Mouse (Mus musculus) lung, postnatal 0 days (tissue): ENCODE data around the gene Cda.

Experiments
- CTCF ChIP-seq: IDR thresholded peaks from 2 replicates; pipeline ENCODE4 v1.5.1; 2016; ENCODE audit warnings: antibody characterized with exemption, mild to moderate bottlenecking
- EP300 ChIP-seq: IDR thresholded peaks from 2 replicates; pipeline ENCODE4 v1.6.1; 2016; ENCODE audit warnings: antibody characterized with exemption, mild to moderate bottlenecking, control low read depth

DNA sequence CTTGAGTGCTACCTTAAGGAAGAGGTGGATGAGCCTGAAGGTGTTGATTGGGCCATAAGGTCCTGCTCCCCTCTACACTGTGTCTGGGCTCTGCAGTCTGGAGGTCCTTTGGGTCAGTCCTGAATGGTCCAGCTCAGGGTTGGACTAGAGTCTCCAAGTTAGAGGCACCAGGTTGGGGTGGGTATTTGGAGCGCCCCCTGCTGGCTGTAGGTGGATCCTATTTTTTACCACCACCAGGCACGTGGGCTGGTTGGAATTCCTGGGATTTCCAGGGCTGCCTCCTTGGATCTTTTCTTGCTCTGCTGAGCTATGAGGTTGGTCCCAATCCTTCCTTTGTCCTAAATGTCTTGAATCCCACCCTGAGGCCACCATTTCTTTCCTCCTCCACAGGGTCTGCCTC lies 37.0 kb upstream of the Cda start:
- TF ChIP-seq EP300: no peak
- TF ChIP-seq CTCF: peak; percentile 70
